Mouse (Mus musculus): ENCODE measurements around the gene Skint5. TPM values are rescaled to one million over a fixed set of nuclear protein-coding genes. Genes with fewer than 3 reads are reported as not detected.
"Not testable (repeated sequence)": the region's sequence is repeated elsewhere in the genome, so short reads cannot be mapped to it uniquely, and the experiment has no call there.

Gene Skint5
- not detected in 2 replicates for polyA plus RNA-seq (2015; fragmentation: Nextera tagmentation; extraction: Ambion mirVana)

GRCm38 (mm10) chr4:113999403-113999802, at the start of gene Skint5:
Skint5 (minus strand) TSS chr4:113999503.
- no peak within 1 kb of the TSS for H3K27ac ChIP-seq (ENCODE audit: low read length)
- H3K4me3 ChIP-seq (ENCODE audit: low read depth, low read length), result no peak within 1 kb of the TSS
- WGBS, result 87% methylated on average over 3 of the region's 3 CpGs
- no peak for ATAC-seq
- no peak within 1 kb of the TSS for H3K4me2 ChIP-seq (ENCODE audit: low read length)
- H3K9me3 ChIP-seq (replicated peaks; ENCODE audit: control insufficient read depth, low read length, poor library complexity, severe bottlenecking), result peaks cover 4% of the 10 kb centered on the region; the same call in 1 of the 2 replicates
- H3K9ac ChIP-seq (ENCODE audit: low read depth, low read length), result no peak within 1 kb of the TSS
- H3K36me3 ChIP-seq (ENCODE audit: control insufficient read depth, insufficient read depth, low read length), result no peaks in the 10 kb centered on the region
- H3K27me3 ChIP-seq (ENCODE audit: control insufficient read depth, insufficient read depth, low read depth, low read length), result no peaks in the 10 kb centered on the region
- no peaks in the 10 kb centered on the region for H3K4me1 ChIP-seq (ENCODE audit: control insufficient read depth, insufficient read depth, low read length)

GRCm38 (mm10) chr4:113957343-113957742, 42.0 kb downstream of the Skint5 start:
- H3K4me2 ChIP-seq (ENCODE audit: low read length), result no peak overlapping the region
- H3K9me3 ChIP-seq (replicated peaks; ENCODE audit: control insufficient read depth, low read length, poor library complexity, severe bottlenecking), result peaks cover 13% of the 10 kb centered on the region
- no peaks in the 10 kb centered on the region for H3K36me3 ChIP-seq (ENCODE audit: control insufficient read depth, insufficient read depth, low read length)
- no peaks in the 10 kb centered on the region for H3K27me3 ChIP-seq (ENCODE audit: control insufficient read depth, insufficient read depth, low read depth, low read length)
- WGBS, result 59% methylated on average over 1 of the region's 1 CpGs
- H3K9ac ChIP-seq (ENCODE audit: low read depth, low read length), result no peak overlapping the region
- ATAC-seq, result no peak
- H3K4me1 ChIP-seq (ENCODE audit: control insufficient read depth, insufficient read depth, low read length), result no peaks in the 10 kb centered on the region
- H3K4me3 ChIP-seq (ENCODE audit: low read depth, low read length), result no peak overlapping the region
- no peak overlapping the region for H3K27ac ChIP-seq (ENCODE audit: low read length)

DNA sequence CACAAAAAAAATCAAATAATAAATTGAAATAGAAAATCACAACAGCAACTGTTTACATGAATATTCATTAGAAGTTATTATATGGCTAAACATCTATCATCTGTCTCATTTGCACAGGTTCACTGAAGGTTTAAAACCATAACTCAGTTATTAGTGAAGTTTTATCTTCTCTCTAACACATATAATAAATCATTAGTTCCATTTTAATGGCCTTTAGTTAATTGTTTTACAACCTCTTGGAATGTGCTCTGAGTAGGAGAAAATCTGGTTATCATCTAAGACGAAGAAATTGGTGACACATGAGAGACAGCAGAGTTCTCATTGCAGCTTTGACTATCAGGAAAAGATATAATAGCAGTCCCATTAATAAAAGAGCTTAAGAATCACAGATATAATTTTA, 235.1 kb downstream of the Skint5 start:
- Histone ChIP-seq H3K27ac (ENCODE audit: low read length) (no peak overlapping the region), H3K4me2 (ENCODE audit: low read length) (no peak overlapping the region), H3K4me1 (ENCODE audit: control insufficient read depth, insufficient read depth, low read length) (no peaks in the 10 kb centered on the region), H3K4me3 (ENCODE audit: low read depth, low read length) (no peak overlapping the region), H3K27me3 (ENCODE audit: control insufficient read depth, insufficient read depth, low read depth, low read length) (no peaks in the 10 kb centered on the region), H3K9me3 (replicated peaks; ENCODE audit: control insufficient read depth, low read length, poor library complexity, severe bottlenecking) (peaks cover 11% of the 10 kb centered on the region; the same call in 1 of the 2 replicates), H3K36me3 (ENCODE audit: control insufficient read depth, insufficient read depth, low read length) (no peaks in the 10 kb centered on the region), H3K9ac (ENCODE audit: low read depth, low read length) (no peak overlapping the region)
- no peak for ATAC-seq
- WGBS, result 70% methylated on average over 1 of the region's 1 CpGs

GRCm38 (mm10) chr4:113763684-113764083, 235.6 kb downstream of the Skint5 start:
- Histone ChIP-seq H3K9me3 (replicated peaks; ENCODE audit: control insufficient read depth, low read length, poor library complexity, severe bottlenecking) (peaks cover 15% of the 10 kb centered on the region; the same call in 1 of the 2 replicates), H3K9ac (ENCODE audit: low read depth, low read length) (no peak overlapping the region), H3K4me2 (ENCODE audit: low read length) (no peak overlapping the region), H3K4me3 (ENCODE audit: low read depth, low read length) (no peak overlapping the region), H3K27me3 (ENCODE audit: control insufficient read depth, insufficient read depth, low read depth, low read length) (no peaks in the 10 kb centered on the region), H3K4me1 (ENCODE audit: control insufficient read depth, insufficient read depth, low read length) (no peaks in the 10 kb centered on the region), H3K36me3 (ENCODE audit: control insufficient read depth, insufficient read depth, low read length) (no peaks in the 10 kb centered on the region), H3K27ac (ENCODE audit: low read length) (no peak overlapping the region)
- ATAC-seq, result no peak
- 55% methylated on average over 1 of the region's 1 CpGs for WGBS

DNA sequence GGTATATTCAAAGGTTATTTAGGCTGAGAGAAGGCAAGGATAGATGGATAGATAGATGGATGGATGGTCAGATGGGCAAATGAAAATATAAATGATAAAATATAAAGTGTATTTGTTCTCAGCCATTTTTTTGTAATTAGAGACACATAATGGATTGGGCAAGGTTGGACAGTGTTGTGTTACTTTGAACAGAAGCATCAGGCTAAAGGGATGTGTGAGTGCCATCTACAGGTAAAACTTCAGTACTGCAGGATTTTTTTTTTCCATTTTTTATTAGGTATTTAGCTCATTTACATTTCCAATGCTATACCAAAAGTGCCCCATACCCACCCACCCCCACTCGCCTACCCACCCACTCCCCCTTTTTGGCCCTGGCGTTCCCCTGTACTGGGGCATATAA, 551.1 kb downstream of the Skint5 start:
- not testable (repeated sequence) for H3K27me3 ChIP-seq (ENCODE audit: control insufficient read depth, insufficient read depth, low read depth, low read length); H3K4me3 ChIP-seq (ENCODE audit: low read depth, low read length); H3K4me1 ChIP-seq (ENCODE audit: control insufficient read depth, insufficient read depth, low read length); H3K9ac ChIP-seq (ENCODE audit: low read depth, low read length); H3K36me3 ChIP-seq (ENCODE audit: control insufficient read depth, insufficient read depth, low read length); H3K27ac ChIP-seq (ENCODE audit: low read length); ATAC-seq; H3K4me2 ChIP-seq (ENCODE audit: low read length)
- 43% methylated on average over 1 of the region's 2 CpGs for WGBS
- peaks cover 37% of the 10 kb centered on the region for H3K9me3 ChIP-seq (replicated peaks; ENCODE audit: control insufficient read depth, low read length, poor library complexity, severe bottlenecking)

Other genes starting within 250 kb of the Skint5 start
- gene Skint11, start 163.9 kb upstream of the Skint5 start, polyA plus RNA-seq (2015; fragmentation: Nextera tagmentation; extraction: Ambion mirVana), result not detected in 2 replicates